Mouse (Mus musculus): ENCODE results near the gene Gpr165. TPM values are rescaled to one million over a fixed set of nuclear protein-coding genes. Genes with fewer than 3 reads are reported as not detected.

Gene Gpr165
- total RNA-seq (2018; cell fraction: chromatin; rRNA removed), result not detected
- total RNA-seq (2018; cell fraction: cytosol; rRNA removed), result not detected
- total RNA-seq (2018; cell fraction: nucleus; rRNA removed), result not detected
- polyA plus RNA-seq (2018), result not detected in 3 replicates

DNA sequence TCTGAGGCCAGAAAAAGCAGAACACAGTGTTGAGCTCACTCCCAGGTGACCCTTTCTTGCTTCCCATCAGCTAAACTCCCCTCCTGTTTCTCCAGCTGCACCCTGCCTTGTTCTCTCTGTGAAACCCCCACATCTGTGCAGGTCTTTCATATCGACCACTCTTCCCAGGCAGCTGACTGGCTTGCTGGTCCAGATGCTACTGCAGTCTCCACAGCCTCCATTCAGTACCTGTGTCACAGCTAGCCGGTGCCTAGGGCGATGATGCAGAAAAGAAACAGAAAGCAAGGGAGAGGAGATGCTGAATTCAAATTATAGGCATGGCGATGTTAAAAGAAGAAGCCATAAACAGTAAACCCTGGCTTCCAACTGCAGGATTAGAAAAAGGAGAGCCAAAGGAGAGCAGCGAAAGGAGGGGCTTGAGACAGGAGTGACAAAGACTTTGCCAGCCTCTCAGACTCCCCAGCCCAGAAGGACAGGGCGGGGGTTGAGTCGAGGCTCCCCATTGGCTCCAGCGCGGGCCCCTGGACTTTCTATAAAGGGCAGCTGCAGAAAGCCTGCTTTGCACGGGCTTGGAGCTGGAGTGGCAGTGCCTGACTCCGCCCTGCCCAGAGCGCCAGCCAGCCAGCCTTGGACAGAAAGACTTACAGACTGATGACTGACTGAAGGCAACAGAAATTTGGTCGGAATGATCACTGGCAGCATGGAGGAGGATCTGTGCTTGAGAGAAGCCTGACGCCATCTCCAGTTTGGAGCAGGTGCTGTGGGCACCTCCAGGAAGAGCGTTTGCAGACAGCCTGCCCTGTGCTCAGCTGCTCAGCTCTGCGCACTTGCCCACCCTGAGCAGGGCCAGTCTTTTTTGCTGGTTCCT, at the start of gene Gpr165:
Gpr165 (plus strand) TSS at position 535 of the 868 bp plus-strand sequence.
- no peak within 1 kb of the TSS for H3K27ac ChIP-seq
- H3K36me3 ChIP-seq (ENCODE audit: inconsistent target), result no peaks in the 10 kb centered on the region
- H3K79me2 ChIP-seq (ENCODE audit: inconsistent target), result no peaks in the 10 kb centered on the region
- no peak within 1 kb of the TSS for H3K4me3 ChIP-seq (ENCODE audit: inconsistent target)
- 21% methylated on average over 15 of the region's 16 CpGs for WGBS (ENCODE audit: missing documents)

DNA sequence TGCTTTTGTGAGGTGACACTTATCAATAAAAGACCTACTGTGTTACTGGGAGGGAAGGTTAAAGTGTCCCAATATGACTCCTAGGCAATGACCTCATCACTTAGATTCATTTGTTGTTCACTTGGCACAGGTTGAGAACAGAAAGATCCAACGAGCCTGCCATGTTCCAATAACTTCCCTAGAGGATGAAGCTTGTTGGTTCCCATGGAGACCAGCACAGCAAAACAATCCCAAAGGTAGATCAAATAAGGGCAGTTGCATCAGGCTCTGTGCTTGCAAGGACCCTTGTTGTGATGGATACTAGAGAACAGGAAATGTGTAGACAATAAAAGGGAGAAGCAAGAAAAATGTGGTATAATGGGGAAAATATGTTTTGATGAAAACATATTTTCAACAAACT, 38.4 kb upstream of the Gpr165 start:
- Histone ChIP-seq H3K36me3 (ENCODE audit: inconsistent target) (no peaks in the 10 kb centered on the region), H3K27ac (no peak overlapping the region), H3K79me2 (ENCODE audit: inconsistent target) (no peaks in the 10 kb centered on the region), H3K4me3 (ENCODE audit: inconsistent target) (no peak overlapping the region)
- WGBS (ENCODE audit: missing documents), result 78% methylated on average over 1 of the region's 1 CpGs

All from macrophage (primary cell).